Mouse (Mus musculus) liver, embryonic 13.5 days (tissue): ENCODE data around the gene Ccdc24. TPM values are rescaled to one million over a fixed set of nuclear protein-coding genes. Genes with fewer than 3 reads are reported as not detected.

Experiments used
- ATAC-seq: fragments of 200-750 bp; cut with Nextera tagmentation; 2 replicates; pipeline ENCODE4 v1.8.0; 2017; ENCODE audit warnings: low read depth, mild to moderate bottlenecking, moderate number of reproducible peaks, moderate library complexity
- DNase-seq: peaks from one replicate; pipeline ENCODE4 v3.0.0; 2022
- H3K27ac ChIP-seq: fragments of 300-500 bp; sonication (generic); 2 replicates; pipeline ENCODE4 v1.5.1; 2015; ENCODE audit warnings: moderate library complexity, mild to moderate bottlenecking, inconsistent platforms
- H3K27me3 ChIP-seq: fragments of 300-500 bp; sonication (generic); 2 replicates; pipeline ENCODE4 v1.6.1; 2015; ENCODE audit warnings: mild to moderate bottlenecking, inconsistent platforms
- H3K36me3 ChIP-seq: fragments of 300-500 bp; sonication (generic); 2 replicates; pipeline ENCODE4 v1.6.1; 2015; ENCODE audit warnings: mild to moderate bottlenecking, inconsistent platforms
- H3K4me1 ChIP-seq: fragments of 300-500 bp; sonication (generic); replicated peaks from 2 replicates; pipeline ENCODE4 v1.6.1; 2015; ENCODE audit warnings: inconsistent platforms
- H3K4me2 ChIP-seq: fragments of 300-500 bp; sonication (generic); 2 replicates; pipeline ENCODE4 v1.6.1; 2015; ENCODE audit warnings: inconsistent platforms, mild to moderate bottlenecking, moderate library complexity
- H3K4me3 ChIP-seq: fragments of 300-500 bp; sonication (generic); replicated peaks from 2 replicates; pipeline ENCODE4 v1.5.1; 2015; ENCODE audit warnings: mild to moderate bottlenecking, inconsistent platforms
- H3K9ac ChIP-seq: fragments of 300-500 bp; sonication (generic); 2 replicates; pipeline ENCODE4 v1.6.1; 2015; ENCODE audit warnings: mild to moderate bottlenecking, inconsistent platforms
- H3K9me3 ChIP-seq: fragments of 300-500 bp; sonication (generic); replicated peaks from 2 replicates; pipeline ENCODE4 v1.6.1; 2016; ENCODE audit warnings: inconsistent platforms
- WGBS: fragments of 180-500 bp; shearing (Covaris S2); methylation state at CpG from one replicate; pipeline ENCODE4 v1.1.7; 2015; ENCODE audit not compliant: insufficient replicate concordance; 5-methylcytosine and 5-hydroxymethylcytosine counted together
- polyA plus RNA-seq: library from polyadenylated mRNA; unstranded; fragments of >200 nt; fragmentation: Nextera tagmentation; extraction: Ambion mirVana; gene quantifications from 2 replicates; pipeline ENCODE4 v1.2.1, GENCODE M21; 2015

Gene Ccdc24
- polyA plus RNA-seq, 1 experiment from 2014 or later = 1.0 TPM

- Histone ChIP-seq H3K27me3 (no peaks in the 10 kb centered on the region), H3K36me3 (peaks cover 100% of the 10 kb centered on the region)
These were observed 20.0 kb downstream of the Ccdc24 start for GRCm38 (mm10) chr4:117852152-117852868.

DNA sequence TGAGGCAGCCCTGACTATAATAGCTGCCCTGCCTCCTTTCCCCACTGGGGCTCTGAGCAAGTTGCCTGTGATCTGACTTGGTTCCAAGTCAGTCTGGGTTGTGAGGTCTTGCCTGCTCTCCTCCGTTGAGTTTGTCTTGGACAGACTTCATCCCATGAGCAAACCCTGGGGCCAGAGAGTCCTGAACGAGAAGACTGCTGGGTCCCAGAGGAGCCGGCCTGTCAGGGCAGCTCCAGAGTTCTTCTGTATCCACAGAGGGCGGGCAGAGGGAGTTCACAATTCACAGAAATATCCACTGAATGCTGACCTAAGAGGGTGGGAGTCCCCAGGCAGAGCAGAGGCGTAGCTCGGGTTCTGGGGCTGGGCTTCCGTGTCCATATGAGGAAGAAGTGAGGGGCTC, 21.5 kb downstream of the Ccdc24 start:
- no peak overlapping the region for H3K9ac ChIP-seq
- H3K36me3 ChIP-seq = peaks cover 100% of the 10 kb centered on the region
- H3K27ac ChIP-seq = 0 out of 2 replicates have a peak overlapping the region, but pooled peaks have one; percentile 10
- H3K4me2 ChIP-seq = no peak overlapping the region
- no peaks in the 10 kb centered on the region for H3K9me3 ChIP-seq
- WGBS = 79% methylated on average over 7 of the region's 7 CpGs
- peaks cover 64% of the 10 kb centered on the region for H3K4me1 ChIP-seq
- H3K4me3 ChIP-seq = no peak overlapping the region
- H3K27me3 ChIP-seq = no peaks in the 10 kb centered on the region
- ATAC-seq (no peak), DNase-seq (no peak)

More at GRCm38 (mm10) chr4:117852152-117852868, 20.0 kb downstream of the Ccdc24 start:
- no peaks in the 10 kb centered on the region for H3K9me3 ChIP-seq
- ATAC-seq = no peak
- no peak for DNase-seq
- H3K4me3 ChIP-seq = no peak overlapping the region
- 92% methylated on average over 10 of the region's 10 CpGs for WGBS
- H3K9ac ChIP-seq = no peak overlapping the region
- peaks cover 64% of the 10 kb centered on the region for H3K4me1 ChIP-seq
- no peak overlapping the region for H3K4me2 ChIP-seq
- H3K27ac ChIP-seq = no peak overlapping the region

- Histone ChIP-seq H3K4me1 (peaks cover 62% of the 10 kb centered on the region), H3K36me3 (peaks cover 100% of the 10 kb centered on the region)
These were observed 22.2 kb downstream of the Ccdc24 start for GRCm38 (mm10) chr4:117850176-117850575.

GRCm38 (mm10) chr4:117849506-117849905, 22.9 kb downstream of the Ccdc24 start:
- Histone ChIP-seq H3K9me3 (no peaks in the 10 kb centered on the region), H3K4me3 (no peak overlapping the region), H3K27ac (no peak overlapping the region), H3K4me2 (no peak overlapping the region), H3K9ac (no peak overlapping the region; the same call in 1 of the 2 replicates), H3K27me3 (no peaks in the 10 kb centered on the region), H3K4me1 (peaks cover 60% of the 10 kb centered on the region), H3K36me3 (peaks cover 100% of the 10 kb centered on the region)
- 81% methylated on average over 5 of the region's 5 CpGs for WGBS
- ATAC-seq (no peak), DNase-seq (no peak)

More at GRCm38 (mm10) chr4:117850176-117850575, 22.2 kb downstream of the Ccdc24 start:
- Histone ChIP-seq H3K4me2 (no peak overlapping the region), H3K27ac (peak overlapping the region; percentile 41; the same call in 1 of the 2 replicates), H3K9me3 (no peaks in the 10 kb centered on the region), H3K27me3 (no peaks in the 10 kb centered on the region), H3K9ac (no peak overlapping the region), H3K4me3 (no peak overlapping the region)
- DNase-seq (no peak), ATAC-seq (no peak)
- 89% methylated on average over 7 of the region's 7 CpGs for WGBS

GRCm38 (mm10) chr4:117849063-117849462, 23.3 kb downstream of the Ccdc24 start:
- WGBS = 70% methylated on average over 17 of the region's 17 CpGs
- peaks cover 100% of the 10 kb centered on the region for H3K36me3 ChIP-seq

GRCm38 (mm10) chr4:117847011-117847410, 25.3 kb downstream of the Ccdc24 start:
- Histone ChIP-seq H3K4me2 (no peak overlapping the region), H3K9me3 (no peaks in the 10 kb centered on the region), H3K4me3 (no peak overlapping the region), H3K9ac (no peak overlapping the region), H3K27ac (peak overlapping the region; percentile 44; the same call in 1 of the 2 replicates), H3K27me3 (no peaks in the 10 kb centered on the region), H3K36me3 (peaks cover 99% of the 10 kb centered on the region), H3K4me1 (peaks cover 44% of the 10 kb centered on the region)
- 87% methylated on average over 2 of the region's 2 CpGs for WGBS
- ATAC-seq = no peak
- DNase-seq = no peak

More at GRCm38 (mm10) chr4:117849063-117849462, 23.3 kb downstream of the Ccdc24 start:
- ATAC-seq = no peak
- H3K4me1 ChIP-seq = peaks cover 58% of the 10 kb centered on the region
- H3K9me3 ChIP-seq = no peaks in the 10 kb centered on the region
- no peak overlapping the region; the same call in 1 of the 2 replicates for H3K9ac ChIP-seq
- H3K27ac ChIP-seq = no peak overlapping the region
- no peaks in the 10 kb centered on the region for H3K27me3 ChIP-seq
- no peak overlapping the region for H3K4me2 ChIP-seq
- no peak for DNase-seq
- H3K4me3 ChIP-seq = no peak overlapping the region

GRCm38 (mm10) chr4:117846261-117846660, 26.1 kb downstream of the Ccdc24 start:
- Histone ChIP-seq H3K9ac (no peak overlapping the region), H3K36me3 (peaks cover 99% of the 10 kb centered on the region), H3K9me3 (no peaks in the 10 kb centered on the region), H3K4me2 (no peak overlapping the region), H3K27me3 (no peaks in the 10 kb centered on the region), H3K4me3 (no peak overlapping the region), H3K27ac (no peak overlapping the region), H3K4me1 (peaks cover 45% of the 10 kb centered on the region)
- no peak for ATAC-seq
- 97% methylated on average over 4 of the region's 4 CpGs for WGBS
- no peak for DNase-seq

DNA sequence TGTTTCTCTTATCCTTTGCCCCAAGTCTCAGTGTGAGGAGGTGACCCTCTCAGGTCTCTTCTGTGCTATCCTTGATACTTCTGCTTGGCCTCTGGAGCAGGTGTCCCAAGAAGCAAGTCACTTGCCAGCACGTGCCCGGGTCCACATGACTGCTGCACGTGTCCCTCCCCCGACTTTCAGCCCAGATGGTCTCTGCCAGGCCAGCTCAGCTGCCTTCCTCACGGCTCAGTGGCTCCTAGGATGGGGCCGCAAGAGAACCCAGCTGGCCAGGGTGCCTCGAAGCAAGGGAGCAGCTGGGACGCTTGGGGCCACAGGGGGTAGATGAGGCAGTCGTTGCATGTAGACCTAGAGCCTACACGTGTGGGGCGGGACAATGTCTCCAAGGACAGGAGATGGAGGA, 27.0 kb downstream of the Ccdc24 start:
- H3K4me1 ChIP-seq = peaks cover 46% of the 10 kb centered on the region
- no peak overlapping the region for H3K27ac ChIP-seq
- H3K4me2 ChIP-seq = no peak overlapping the region
- H3K27me3 ChIP-seq = no peaks in the 10 kb centered on the region
- ATAC-seq (no peak), DNase-seq (no peak)
- peaks cover 99% of the 10 kb centered on the region for H3K36me3 ChIP-seq
- H3K4me3 ChIP-seq = no peak overlapping the region
- H3K9ac ChIP-seq = no peak overlapping the region
- WGBS = 87% methylated on average over 11 of the region's 11 CpGs
- no peaks in the 10 kb centered on the region for H3K9me3 ChIP-seq

- Histone ChIP-seq H3K27ac (no peak overlapping the region), H3K4me1 (peaks cover 54% of the 10 kb centered on the region), H3K36me3 (peaks cover 99% of the 10 kb centered on the region), H3K4me3 (no peak overlapping the region), H3K9ac (no peak overlapping the region), H3K4me2 (no peak overlapping the region), H3K27me3 (no peaks in the 10 kb centered on the region), H3K9me3 (no peaks in the 10 kb centered on the region)
- DNase-seq (no peak), ATAC-seq (no peak)
- 92% methylated on average over 5 of the region's 5 CpGs for WGBS
These were observed 27.9 kb downstream of the Ccdc24 start for GRCm38 (mm10) chr4:117844467-117844866.

DNA sequence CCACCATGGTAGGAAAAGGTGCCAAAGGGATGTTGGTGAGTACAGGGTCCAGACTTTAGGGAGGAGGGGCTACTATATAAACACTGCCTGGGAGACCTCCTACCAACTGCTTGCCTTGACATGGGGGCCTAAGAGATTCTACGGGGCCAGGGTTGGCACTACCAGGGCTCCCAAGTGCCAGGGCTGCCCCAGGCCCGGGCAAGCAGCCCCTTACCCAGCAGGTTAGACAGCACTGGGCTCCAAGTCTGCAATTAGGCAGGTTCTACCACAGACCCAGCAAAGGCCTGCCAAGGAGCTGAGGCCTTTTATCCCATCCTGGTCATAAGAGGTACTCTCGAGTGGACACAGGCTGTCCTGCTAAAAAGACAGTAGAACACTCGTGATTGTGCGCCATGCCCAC, 29.3 kb downstream of the Ccdc24 start:
- H3K9ac ChIP-seq = no peak overlapping the region
- no peak for DNase-seq

GRCm38 (mm10) chr4:117841566-117841965, 30.8 kb downstream of the Ccdc24 start:
- ATAC-seq (no peak), DNase-seq (no peak)
- Histone ChIP-seq H3K27ac (peak overlapping the region; percentile 48), H3K27me3 (no peaks in the 10 kb centered on the region), H3K9me3 (no peaks in the 10 kb centered on the region), H3K4me1 (peaks cover 63% of the 10 kb centered on the region), H3K36me3 (peaks cover 97% of the 10 kb centered on the region), H3K4me3 (no peak overlapping the region), H3K9ac (no peak overlapping the region), H3K4me2 (no peak overlapping the region)
- WGBS = 85% methylated on average over 3 of the region's 3 CpGs

More for the DNA sequence above, 29.3 kb downstream of the Ccdc24 start:
- Histone ChIP-seq H3K4me3 (no peak overlapping the region), H3K27me3 (no peaks in the 10 kb centered on the region), H3K4me2 (no peak overlapping the region), H3K36me3 (peaks cover 99% of the 10 kb centered on the region), H3K27ac (no peak overlapping the region), H3K4me1 (peaks cover 62% of the 10 kb centered on the region), H3K9me3 (no peaks in the 10 kb centered on the region)
- no peak for ATAC-seq
- WGBS = 89% methylated on average over 5 of the region's 5 CpGs

DNA sequence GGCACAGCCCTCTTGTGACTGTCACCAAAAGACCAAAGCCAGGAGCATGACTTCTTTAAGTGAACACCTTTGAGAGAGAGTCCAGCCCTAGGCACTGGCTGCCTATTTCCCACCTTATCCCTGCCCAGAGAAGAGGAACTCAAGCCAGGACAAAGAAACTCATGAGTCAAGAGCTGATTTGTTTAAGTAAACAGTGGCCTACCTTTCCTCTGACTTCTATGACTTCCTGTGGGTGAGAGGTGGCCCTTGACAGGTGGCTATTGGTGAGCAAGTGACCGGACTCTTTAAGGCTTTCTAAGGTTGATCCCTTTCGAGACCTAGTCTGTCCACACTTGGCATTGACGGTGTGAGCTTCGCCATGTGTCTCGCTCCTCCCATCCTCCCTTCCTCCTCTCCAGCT, 31.5 kb downstream of the Ccdc24 start:
- ATAC-seq = no peak
- peaks cover 60% of the 10 kb centered on the region for H3K4me1 ChIP-seq

More for the DNA sequence above, 31.5 kb downstream of the Ccdc24 start:
- no peak for DNase-seq
- no peak overlapping the region for H3K4me2 ChIP-seq
- H3K9me3 ChIP-seq = no peaks in the 10 kb centered on the region
- 91% methylated on average over 5 of the region's 5 CpGs for WGBS
- no peaks in the 10 kb centered on the region for H3K27me3 ChIP-seq
- H3K36me3 ChIP-seq = peaks cover 89% of the 10 kb centered on the region
- H3K4me3 ChIP-seq = no peak overlapping the region
- peak overlapping the region; percentile 56 for H3K27ac ChIP-seq
- H3K9ac ChIP-seq = no peak overlapping the region
